Mouse (Mus musculus) forebrain, embryonic 14.5 days (tissue): ENCODE measurements around the gene Emp3. TPM values are rescaled to one million over a fixed set of nuclear protein-coding genes. Genes with fewer than 3 reads are reported as not detected.

Experiments
- ATAC-seq: fragments of 200-750 bp; cut with Nextera tagmentation; 2 replicates; pipeline ENCODE4 v1.8.0; 2017; ENCODE audit warnings: mild to moderate bottlenecking, moderate library complexity
- DNase-seq: peaks from one replicate; pipeline ENCODE4 v3.0.0-alpha.2; 2015; ENCODE audit warnings: low spot score
- H3K27ac ChIP-seq: fragments of 300-500 bp; sonication (generic); 2 replicates; pipeline ENCODE4 v1.5.1; 2014; ENCODE audit warnings: low read depth, mild to moderate bottlenecking, control low read depth, low read length, moderate library complexity
- H3K27me3 ChIP-seq: fragments of 300-500 bp; sonication (generic); replicated peaks from 2 replicates; pipeline ENCODE4 v1.6.1; 2014; ENCODE audit warnings: low read length, control low read depth, mixed read lengths; ENCODE audit not compliant: control insufficient read depth, insufficient read depth
- H3K36me3 ChIP-seq: fragments of 300-500 bp; sonication (generic); 2 replicates; pipeline ENCODE4 v1.6.1; 2014; ENCODE audit warnings: low read length, control low read depth; ENCODE audit not compliant: control insufficient read depth, insufficient read depth
- H3K4me1 ChIP-seq: fragments of 300-500 bp; sonication (generic); 2 replicates; pipeline ENCODE4 v1.6.1; 2014; ENCODE audit warnings: antibody characterized with exemption, low read length, control low read depth; ENCODE audit not compliant: control insufficient read depth, insufficient read depth
- H3K4me2 ChIP-seq: fragments of 300-500 bp; sonication (generic); 2 replicates; pipeline ENCODE4 v1.6.1; 2014; ENCODE audit warnings: mild to moderate bottlenecking, control low read depth, low read length
- H3K4me3 ChIP-seq: fragments of 300-500 bp; sonication (generic); 2 replicates; pipeline ENCODE4 v1.5.1; 2014; ENCODE audit warnings: low read depth, low read length, control low read depth
- H3K9ac ChIP-seq: fragments of 300-500 bp; sonication (generic); 2 replicates; pipeline ENCODE4 v1.6.1; 2014; ENCODE audit warnings: mild to moderate bottlenecking, low read length, control low read depth, moderate library complexity
- H3K9me3 ChIP-seq: fragments of 300-500 bp; sonication (generic); replicated peaks from 2 replicates; pipeline ENCODE4 v1.6.1; 2016; ENCODE audit warnings: low read length, control low read depth, mixed read lengths; ENCODE audit not compliant: control insufficient read depth
- WGBS: fragments of 180-500 bp; shearing (Covaris S2); extraction: QIAGEN DNeasy Blood & Tissue Kit; methylation state at CpG from one replicate; pipeline ENCODE4 v1.1.7; 2014; 5-methylcytosine and 5-hydroxymethylcytosine counted together
- polyA plus RNA-seq: library from polyadenylated mRNA; unstranded; fragments of >200 nt; fragmentation: Nextera tagmentation; extraction: Ambion mirVana; gene quantifications from 2 replicates; pipeline ENCODE4 v1.2.1, GENCODE M21; 2014

Emp3 gene
- polyA plus RNA-seq, 1 experiment from 2014 or later: 32.8 TPM

GRCm38 (mm10) chr7:45928626-45929295 is 7.6 kb upstream of the Emp3 start:
- H3K9me3 ChIP-seq: no peaks in the 10 kb centered on the region
- no peaks in the 10 kb centered on the region for H3K36me3 ChIP-seq
- no peaks in the 10 kb centered on the region for H3K4me1 ChIP-seq
- no peaks in the 10 kb centered on the region for H3K27me3 ChIP-seq
- no peak overlapping the region for H3K9ac ChIP-seq
- ATAC-seq (no peak), DNase-seq (no peak)
- H3K4me3 ChIP-seq: no peak overlapping the region
- 10% methylated on average over 19 of the region's 23 CpGs for WGBS
- H3K27ac ChIP-seq: no peak overlapping the region
- 0 out of 2 replicates have a peak overlapping the region, but pooled peaks have one; percentile 24 for H3K4me2 ChIP-seq

- Histone ChIP-seq H3K4me1 (peaks cover 6% of the 10 kb centered on the region), H3K4me3 (no peak overlapping the region), H3K36me3 (no peaks in the 10 kb centered on the region), H3K4me2 (peak overlapping the region; percentile 52), H3K9me3 (no peaks in the 10 kb centered on the region), H3K27me3 (no peaks in the 10 kb centered on the region), H3K27ac (0 out of 2 replicates have a peak overlapping the region, but pooled peaks have one; percentile 0), H3K9ac (no peak overlapping the region)
- 14% methylated on average over 14 of the region's 14 CpGs for WGBS
- ATAC-seq: no peak
- DNase-seq: no peak
These were observed 3.2 kb upstream of the Emp3 start for GRCm38 (mm10) chr7:45924429-45924816.

DNA sequence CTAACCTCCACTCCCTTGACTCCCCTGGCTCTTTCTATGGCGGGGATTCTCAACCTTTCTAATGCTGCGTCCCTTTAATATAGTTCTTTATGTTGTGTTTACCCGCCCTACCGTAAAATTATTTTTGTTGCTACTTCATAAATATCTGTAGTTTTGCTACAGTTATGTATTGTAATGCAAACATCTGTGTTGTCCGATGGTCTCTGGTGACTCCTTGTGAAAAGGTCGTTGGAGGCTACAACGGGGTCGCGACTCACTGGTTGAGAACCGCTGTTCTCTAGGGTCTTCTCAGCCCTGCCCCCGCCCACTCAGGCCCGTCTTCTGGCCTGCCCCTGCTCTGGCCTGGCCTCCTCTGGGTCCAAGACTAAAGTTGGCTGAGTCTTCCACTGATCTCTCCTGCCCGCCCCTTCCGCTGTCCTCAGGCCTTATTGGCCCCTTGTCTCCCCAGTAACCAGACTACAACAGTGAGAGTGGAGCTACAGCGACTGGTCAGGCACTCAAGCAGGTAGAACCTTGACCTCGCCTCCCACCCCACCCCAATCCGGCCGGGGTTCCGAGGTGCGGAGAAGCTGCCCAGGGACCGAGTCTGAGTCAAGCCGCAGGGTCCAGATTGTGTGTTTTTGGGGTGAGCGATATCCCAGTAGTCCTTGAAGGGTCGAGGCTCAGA is 2.7 kb upstream of the Emp3 start, which contains the start of gene Ccdc114:
Ccdc114 (plus strand) TSS at position 311 of the 667 bp plus-strand sequence.
- H3K27me3 ChIP-seq: no peaks in the 10 kb centered on the region
- WGBS: 7% methylated on average over 24 of the region's 24 CpGs
- peak within 1 kb of the TSS; percentile 52 for H3K4me2 ChIP-seq
- H3K9ac ChIP-seq: peak within 1 kb of the TSS; percentile 53
- peak; percentile 25 for DNase-seq
- H3K4me1 ChIP-seq: peaks cover 6% of the 10 kb centered on the region
- H3K4me3 ChIP-seq: peak within 1 kb of the TSS; percentile 37
- peak within 1 kb of the TSS; percentile 63; the same call in 1 of the 2 replicates for H3K27ac ChIP-seq
- no peaks in the 10 kb centered on the region for H3K9me3 ChIP-seq
- ATAC-seq: peak; percentile 33; the same call in 1 of the 2 replicates
- no peaks in the 10 kb centered on the region for H3K36me3 ChIP-seq

GRCm38 (mm10) chr7:45922928-45923761 is 1.9 kb upstream of the Emp3 start:
- Histone ChIP-seq H3K9ac (peak overlapping the region; percentile 53), H3K27ac (peak overlapping the region; percentile 63; the same call in 1 of the 2 replicates), H3K36me3 (no peaks in the 10 kb centered on the region), H3K4me2 (peak overlapping the region; percentile 52), H3K27me3 (no peaks in the 10 kb centered on the region), H3K4me3 (peak overlapping the region; percentile 37), H3K4me1 (peaks cover 6% of the 10 kb centered on the region), H3K9me3 (no peaks in the 10 kb centered on the region)
- WGBS: under 1% methylated on average over 37 of the region's 37 CpGs
- ATAC-seq: peak; percentile 91
- peak; percentile 97 for DNase-seq

DNA sequence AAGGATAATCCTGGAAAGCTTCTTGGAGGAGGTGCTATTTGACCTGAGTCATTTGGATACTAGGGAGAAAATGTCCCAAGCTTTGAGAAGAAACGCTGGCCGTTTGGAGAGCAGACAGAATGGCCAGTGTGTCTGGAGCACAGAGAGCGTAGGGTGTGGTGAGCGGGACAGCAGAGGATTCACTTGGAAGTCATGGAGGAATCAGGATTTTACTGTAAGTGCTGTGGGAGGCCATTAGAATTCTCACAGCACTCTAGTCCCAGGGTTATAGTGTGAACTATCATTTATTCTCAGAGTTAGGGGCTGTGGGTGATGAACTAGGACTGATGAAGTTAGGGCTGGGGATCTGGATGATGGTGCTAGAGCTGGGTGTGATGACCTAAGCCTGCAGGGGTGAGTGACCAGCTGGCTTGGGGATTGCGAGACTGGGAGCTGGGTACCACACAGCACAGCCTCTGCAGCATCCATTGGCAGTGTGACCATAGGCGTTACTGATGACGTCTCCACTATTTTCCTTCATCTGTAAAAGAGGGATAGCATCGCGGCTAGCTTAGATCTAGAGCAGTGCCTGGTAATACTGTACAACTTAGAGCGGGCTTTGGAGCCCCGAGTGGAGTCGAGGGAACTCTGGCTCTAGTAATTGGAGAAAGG is 871 bp upstream of the Emp3 start:
- H3K4me2 ChIP-seq: peak overlapping the region; percentile 52; the same call in 1 of the 2 replicates
- H3K9me3 ChIP-seq: no peaks in the 10 kb centered on the region
- no peaks in the 10 kb centered on the region for H3K36me3 ChIP-seq
- no peak for DNase-seq
- no peak for ATAC-seq
- H3K4me3 ChIP-seq: no peak overlapping the region
- 91% methylated on average over 12 of the region's 12 CpGs for WGBS
- H3K27ac ChIP-seq: no peak overlapping the region
- H3K27me3 ChIP-seq: no peaks in the 10 kb centered on the region
- no peak overlapping the region for H3K9ac ChIP-seq
- H3K4me1 ChIP-seq: peaks cover 11% of the 10 kb centered on the region

GRCm38 (mm10) chr7:45920583-45921241 is 492 bp downstream of the Emp3 start:
- DNase-seq: no peak
- ATAC-seq: no peak
- Histone ChIP-seq H3K36me3 (no peaks in the 10 kb centered on the region), H3K9ac (no peak overlapping the region), H3K9me3 (no peaks in the 10 kb centered on the region), H3K4me3 (no peak overlapping the region), H3K27ac (no peak overlapping the region), H3K4me1 (peaks cover 23% of the 10 kb centered on the region), H3K27me3 (no peaks in the 10 kb centered on the region), H3K4me2 (no peak overlapping the region)
- WGBS: 55% methylated on average over 9 of the region's 9 CpGs

DNA sequence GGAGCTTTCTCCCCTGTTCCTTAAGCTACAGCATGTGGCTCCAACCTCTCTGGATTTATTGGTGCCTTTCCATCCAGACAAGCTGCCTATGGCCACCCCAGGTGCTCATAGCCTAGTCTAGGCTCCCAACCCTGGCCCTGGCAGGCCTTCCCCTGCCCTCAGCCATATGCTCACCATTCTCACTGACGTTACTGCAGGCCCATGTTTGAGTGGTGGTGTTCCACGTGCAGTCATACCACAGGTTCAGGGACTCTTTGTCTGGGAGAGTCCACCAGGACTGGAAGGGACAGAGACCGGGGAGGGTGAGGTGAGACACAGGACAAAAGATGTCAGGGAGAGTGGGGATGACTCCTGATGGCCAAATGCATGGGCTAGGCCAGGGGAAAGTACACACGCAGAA is 1.4 kb downstream of the Emp3 start:
- no peaks in the 10 kb centered on the region for H3K9me3 ChIP-seq
- no peak for DNase-seq
- H3K27me3 ChIP-seq: no peaks in the 10 kb centered on the region
- no peak overlapping the region for H3K4me2 ChIP-seq
- peaks cover 24% of the 10 kb centered on the region for H3K4me1 ChIP-seq
- no peak for ATAC-seq
- no peak overlapping the region for H3K4me3 ChIP-seq
- H3K36me3 ChIP-seq: no peaks in the 10 kb centered on the region
- no peak overlapping the region for H3K9ac ChIP-seq
- no peak overlapping the region; the same call in 1 of the 2 replicates for H3K27ac ChIP-seq
- WGBS: 79% methylated on average over 4 of the region's 4 CpGs

DNA sequence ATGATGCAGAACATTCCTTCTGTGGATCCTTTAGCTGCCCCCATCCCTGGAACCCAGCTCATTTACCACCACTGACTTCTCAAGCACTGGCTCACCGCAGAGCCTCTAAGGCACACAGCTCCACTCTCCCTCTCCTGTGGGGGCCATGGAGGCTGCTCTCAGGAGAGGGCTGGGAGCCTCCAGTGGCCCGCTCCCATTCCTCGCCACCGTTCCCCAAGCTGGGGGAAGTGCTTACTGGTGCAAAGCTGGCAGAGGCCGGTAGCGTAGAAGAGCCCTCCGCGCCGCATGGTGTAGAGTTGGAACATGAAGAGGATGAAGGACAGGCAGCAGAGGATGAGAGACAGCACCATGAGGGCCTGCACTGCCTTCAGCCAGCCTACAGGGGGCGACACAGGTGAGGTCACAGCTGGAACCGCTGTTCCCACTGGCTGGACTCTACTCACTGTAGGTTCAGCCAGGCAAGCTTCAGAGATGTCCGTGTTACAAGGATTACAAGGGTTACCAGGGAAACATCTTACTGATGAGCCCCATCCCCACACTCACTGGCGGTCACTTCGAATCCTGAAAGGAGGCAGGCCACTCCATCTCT is 2.0 kb downstream of the Emp3 start:
- peaks cover 24% of the 10 kb centered on the region for H3K4me1 ChIP-seq
- H3K4me3 ChIP-seq: no peak overlapping the region
- H3K9me3 ChIP-seq: no peaks in the 10 kb centered on the region
- no peaks in the 10 kb centered on the region for H3K27me3 ChIP-seq
- WGBS: 72% methylated on average over 14 of the region's 14 CpGs
- DNase-seq (no peak), ATAC-seq (no peak)
- H3K9ac ChIP-seq: no peak overlapping the region
- H3K27ac ChIP-seq: no peak overlapping the region
- H3K36me3 ChIP-seq: no peaks in the 10 kb centered on the region
- no peak overlapping the region for H3K4me2 ChIP-seq
